In genomic region chr5:111178324-111179076, GRCm38 (mm10) we compare ENCODE assay signal across 8 mouse cellular contexts.
DNase-seq lines count a peak whose midpoint lies in the region; ATAC-seq and TF ChIP-seq lines count a peak whose summit lies in the region.

No protein-coding gene starts in this region.

- no peaks in the 10 kb centered on the region for H3K27me3 ChIP-seq in lung, postnatal 0 days (replicated peaks; ENCODE audit: insufficient read depth, low read length)

- H3K4me3 ChIP-seq in layer of hippocampus, adult 2 months, result peak overlapping the region; percentile 25; the same call in 1 of the 2 replicates
- no peak overlapping the region for H3K4me3 ChIP-seq in lung, postnatal 0 days (ENCODE audit: low read depth, low read length)

- WGBS in lung, postnatal 0 days, result 56% methylated on average over 20 of the region's 21 CpGs

- intact Hi-C loops in left cerebral cortex, postnatal 36 days (cut with DNase I), result no loop called here

- no peak overlapping the region for H3K9ac ChIP-seq in lung, postnatal 0 days (replicated peaks; ENCODE audit: low read depth)

- DNase-seq in layer of hippocampus, adult 2 months (ENCODE audit: low spot score in 2 of 2), result no peak
- no peak for DNase-seq in layer of hippocampus, postnatal 10 days (ENCODE audit: low spot score in 2 of 2)
- DNase-seq in heart, adult 9 months (ENCODE audit: low spot score in 2 of 2), result peak; percentile 69 to 78
- peak; percentile 65 for DNase-seq in kidney, adult 9 months
- DNase-seq in lung, postnatal 0 days (ENCODE audit: low spot score), result peak; percentile 73
- DNase-seq in retina, postnatal 1 day, result peak; percentile 62
- no peak for DNase-seq in cerebellum, postnatal 4 days (ENCODE audit: low spot score in 2 of 2)
- no peak for DNase-seq in left cerebral cortex, postnatal 36 days (ENCODE audit: low spot score in 2 of 2)

- H3K36me3 ChIP-seq in lung, postnatal 0 days (ENCODE audit: insufficient read depth, low read length), result no peaks in the 10 kb centered on the region

- TF ChIP-seq CTCF in layer of hippocampus, adult 2 months (conservative IDR thresholded peaks at IDR 0.05), result no peak
- no peak for TF ChIP-seq CTCF in lung, postnatal 0 days (IDR thresholded peaks at IDR 0.05)

- ATAC-seq in lung, postnatal 0 days, result peak; percentile 88

- peak overlapping the region; percentile 64 for H3K27ac ChIP-seq in layer of hippocampus, adult 2 months
- H3K27ac ChIP-seq in lung, postnatal 0 days (ENCODE audit: low read length), result peak overlapping the region; percentile 85

- no peak for TF ChIP-seq EP300 in lung, postnatal 0 days (IDR thresholded peaks at IDR 0.05)

- no peaks in the 10 kb centered on the region for H3K9me3 ChIP-seq in lung, postnatal 0 days (ENCODE audit: low read length)

- H3K4me2 ChIP-seq in lung, postnatal 0 days (replicated peaks; ENCODE audit: low read depth, low read length), result peak overlapping the region; percentile 15; the same call in 1 of the 2 replicates

- peaks cover 5% of the 10 kb centered on the region; the same call in 1 of the 2 replicates for H3K4me1 ChIP-seq in lung, postnatal 0 days (ENCODE audit: insufficient read depth, low read depth, low read length)

Comparison
In these comparisons a context has a peak if more than half of its experiments do, and no peak if none do; other contexts are left out.
1. DNase-seq: peak in heart, adult 9 months (2 of 2), kidney, adult 9 months (single experiment), lung, postnatal 0 days (single experiment) and retina, postnatal 1 day (single experiment); none in layer of hippocampus, adult 2 months (0 of 2), layer of hippocampus, postnatal 10 days (0 of 2), cerebellum, postnatal 4 days (0 of 2) and left cerebral cortex, postnatal 36 days (0 of 2).